Mouse (Mus musculus) lung, adult 18-20 months (tissue): ENCODE measurements around the gene Sugp2.
A peak's percentile ranks its signal among the peaks of the same experiment; 100 is the strongest.

Experiments
- DNase-seq, 2 experiments: peaks; one replicate each; pipeline ENCODE4 v3.0.0; 2022; ENCODE audit warnings: mixed read lengths in 2 of 2

Sugp2 gene

GRCm38 (mm10) chr8:70220911-70221310 is 13.1 kb upstream of the Sugp2 start:
- DNase-seq, result no peak

- DNase-seq, result no peak
These were observed 12.0 kb upstream of the Sugp2 start for GRCm38 (mm10) chr8:70222041-70222440.

DNA sequence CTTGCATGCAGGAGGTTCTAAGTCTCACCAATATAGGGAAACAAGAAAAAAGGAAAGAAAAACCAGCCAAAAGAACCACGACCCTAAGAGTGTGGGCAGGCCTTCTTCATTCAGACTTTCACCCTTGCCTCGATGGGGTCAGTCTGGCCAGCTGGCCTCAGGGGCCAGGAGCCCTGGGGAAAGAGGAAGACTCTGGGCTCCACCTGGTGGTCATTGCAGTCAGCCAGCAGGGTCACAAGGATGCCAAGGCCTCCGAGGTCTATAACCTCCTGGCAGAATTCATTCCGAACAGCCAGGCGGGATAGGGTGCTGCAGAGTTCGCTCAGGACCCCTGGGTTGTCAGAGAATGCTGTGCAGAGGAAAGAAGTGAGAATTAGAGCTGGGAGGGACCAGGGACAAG is 10.7 kb upstream of the Sugp2 start:
- peak; percentile 33 to 57 for DNase-seq

GRCm38 (mm10) chr8:70227997-70228396 is 6.0 kb upstream of the Sugp2 start:
- no peak for DNase-seq

DNA sequence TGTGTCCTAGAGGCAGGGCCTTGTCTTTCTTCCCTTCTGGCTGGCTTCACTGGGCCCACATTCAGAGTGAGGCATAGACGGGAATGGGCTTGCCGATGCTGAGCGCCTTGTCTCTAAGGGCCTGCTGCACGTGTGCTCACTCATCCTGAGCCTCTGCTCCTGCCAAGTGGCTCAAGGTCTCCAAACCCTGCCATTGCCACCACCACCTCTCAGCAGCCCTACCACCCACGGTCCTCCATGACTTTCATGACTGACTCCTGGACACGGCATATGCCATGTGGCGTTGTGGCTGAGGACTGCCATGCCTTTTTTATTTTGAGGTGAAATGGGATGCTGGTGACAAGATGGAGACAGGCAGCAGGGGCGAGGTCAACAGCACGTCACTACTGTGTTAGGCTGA is 3.2 kb upstream of the Sugp2 start:
- DNase-seq, result no peak

- no peak for DNase-seq
These were observed 420 bp upstream of the Sugp2 start for GRCm38 (mm10) chr8:70233606-70234005.

- DNase-seq, result no peak
These were observed 729 bp downstream of the Sugp2 start for GRCm38 (mm10) chr8:70234781-70235128.

- no peak for DNase-seq
These were observed 3.8 kb downstream of the Sugp2 start for GRCm38 (mm10) chr8:70237842-70238241.

- peak in 1 of 2 experiments; percentile 18 for DNase-seq
These were observed 6.6 kb downstream of the Sugp2 start for GRCm38 (mm10) chr8:70240642-70241041.

DNA sequence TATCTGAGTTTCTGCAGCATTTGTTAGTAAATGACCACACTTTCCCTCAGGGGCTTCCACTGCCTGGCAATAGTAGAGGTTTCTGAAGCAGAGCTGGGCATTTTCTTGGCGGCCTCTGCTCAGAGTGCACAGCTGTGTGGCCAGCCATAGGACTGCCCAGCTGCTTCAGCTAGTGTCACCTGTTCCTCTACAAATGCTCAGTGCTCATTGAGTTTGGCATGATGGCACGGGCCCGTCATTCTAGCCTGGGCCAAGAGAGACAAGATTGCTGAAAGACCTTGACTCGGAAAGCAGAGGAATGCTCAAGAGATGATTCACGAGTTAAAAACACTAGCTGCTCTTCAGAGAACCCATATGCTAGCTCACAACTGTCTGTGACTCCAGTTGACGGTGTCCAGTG is 12.6 kb downstream of the Sugp2 start:
- DNase-seq, result no peak

DNA sequence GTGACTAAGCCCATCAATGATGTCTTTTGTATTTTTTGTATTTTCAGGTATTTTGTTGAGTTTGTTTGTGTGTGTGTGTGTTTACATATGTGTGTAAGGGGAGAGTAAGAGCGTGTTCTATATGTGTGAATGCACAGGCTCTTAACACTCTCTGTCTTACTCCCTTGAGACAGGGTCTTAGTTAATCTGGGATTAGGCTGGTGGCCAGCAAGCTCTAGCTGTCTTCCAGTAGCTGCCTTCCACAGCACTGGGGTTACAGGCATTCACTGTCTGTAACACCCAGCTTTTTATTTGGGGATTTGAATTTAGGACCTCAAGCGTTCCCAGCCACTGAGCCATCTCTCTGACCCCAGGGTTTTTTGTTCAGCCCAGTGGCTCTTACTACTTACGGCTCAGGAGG is 13.8 kb downstream of the Sugp2 start:
- DNase-seq, result no peak

- no peak for DNase-seq
These were observed 20.6 kb downstream of the Sugp2 start for GRCm38 (mm10) chr8:70254628-70255027.

DNA sequence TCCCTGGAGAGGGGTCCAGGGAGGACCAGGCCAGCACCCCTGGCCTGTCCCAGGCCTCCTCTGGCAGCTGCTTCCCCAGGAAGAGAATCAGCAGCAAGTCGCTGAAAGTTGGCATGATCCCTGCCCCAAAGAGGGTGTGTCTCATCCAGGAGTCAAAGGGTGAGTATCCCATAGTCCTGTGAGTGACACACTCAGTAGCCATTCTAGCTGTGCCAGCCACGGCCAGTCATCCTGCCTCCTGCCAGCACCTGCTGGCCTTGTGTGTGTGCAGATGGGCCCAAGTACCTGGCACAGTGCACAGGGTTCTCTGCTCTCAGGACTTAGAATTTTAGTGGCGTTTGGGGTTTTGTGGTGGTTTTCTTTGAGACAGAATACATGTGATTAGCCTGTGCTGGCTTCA is 23.4 kb downstream of the Sugp2 start:
- no peak for DNase-seq

GRCm38 (mm10) chr8:70258600-70258999 is 24.6 kb downstream of the Sugp2 start:
- DNase-seq, result peak in 1 of 2 experiments; percentile 34

GRCm38 (mm10) chr8:70259043-70259442 is 25.0 kb downstream of the Sugp2 start:
- DNase-seq, result no peak

DNA sequence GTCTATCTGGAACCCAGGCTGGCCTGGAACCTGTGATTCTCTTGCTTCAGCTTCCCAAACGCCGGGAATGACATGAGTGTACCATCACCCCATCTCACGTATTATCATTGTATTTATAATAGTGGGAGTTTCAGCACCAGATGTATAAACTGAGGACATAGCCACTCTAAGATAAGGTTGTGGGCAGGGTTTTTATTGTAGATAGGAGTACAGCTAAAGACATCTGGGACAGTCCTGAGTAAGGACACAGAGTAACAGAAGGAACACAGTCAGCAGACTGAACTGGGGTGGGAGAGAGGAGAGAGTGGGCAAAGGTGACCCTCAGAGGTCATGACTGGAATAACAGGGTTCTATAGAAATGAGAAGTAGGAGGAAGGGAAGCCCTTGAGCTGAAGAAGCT is 33.6 kb downstream of the Sugp2 start:
- no peak for DNase-seq

DNA sequence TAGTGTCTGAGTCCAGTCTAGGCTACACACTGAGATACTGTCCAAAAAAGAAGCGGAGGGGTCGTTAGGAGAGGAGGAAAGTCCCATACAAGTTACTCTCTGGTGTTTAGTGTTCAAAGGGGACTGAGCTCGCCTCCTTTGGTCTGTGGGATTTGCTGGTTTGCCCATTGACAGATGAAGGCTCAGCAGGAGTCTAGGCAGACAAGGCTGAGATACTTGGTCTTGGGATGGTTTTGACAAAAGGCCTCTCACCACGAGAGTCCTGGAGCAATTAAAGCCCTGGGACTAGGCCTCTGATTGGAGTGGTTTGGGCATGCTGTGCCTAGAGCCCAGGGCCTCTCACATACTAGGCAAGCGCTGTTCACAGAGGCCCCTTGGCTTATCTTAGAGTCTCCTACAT is 34.3 kb downstream of the Sugp2 start:
- DNase-seq, result no peak

GRCm38 (mm10) chr8:70268799-70269565 is 35.0 kb downstream of the Sugp2 start:
- no peak for DNase-seq

DNA sequence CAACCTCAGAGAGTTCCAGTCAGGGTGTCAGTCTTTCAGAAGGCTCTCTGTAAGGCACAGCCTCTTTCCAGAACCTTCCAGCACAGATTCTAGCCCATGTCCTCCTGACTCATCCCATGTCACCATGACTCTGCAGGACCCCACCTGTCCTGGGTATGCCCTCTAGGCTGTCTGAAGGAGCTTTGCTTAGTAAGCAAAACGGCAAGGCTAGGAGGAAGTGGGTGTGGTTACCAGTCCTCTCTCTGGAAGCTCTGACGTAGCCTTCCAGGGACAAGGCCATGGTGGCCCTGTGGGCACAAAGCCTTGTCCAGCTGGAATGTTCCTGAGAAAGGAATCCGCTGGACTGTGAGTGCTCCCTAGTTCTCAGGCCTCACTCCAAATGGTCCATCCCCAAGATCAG is 38.9 kb downstream of the Sugp2 start:
- peak; percentile 40 to 62 for DNase-seq

- DNase-seq, result no peak
These were observed 40.3 kb downstream of the Sugp2 start for GRCm38 (mm10) chr8:70274350-70274749.

- peak; percentile 42 to 71 for DNase-seq
These were observed 42.5 kb downstream of the Sugp2 start for GRCm38 (mm10) chr8:70276476-70276875.

DNA sequence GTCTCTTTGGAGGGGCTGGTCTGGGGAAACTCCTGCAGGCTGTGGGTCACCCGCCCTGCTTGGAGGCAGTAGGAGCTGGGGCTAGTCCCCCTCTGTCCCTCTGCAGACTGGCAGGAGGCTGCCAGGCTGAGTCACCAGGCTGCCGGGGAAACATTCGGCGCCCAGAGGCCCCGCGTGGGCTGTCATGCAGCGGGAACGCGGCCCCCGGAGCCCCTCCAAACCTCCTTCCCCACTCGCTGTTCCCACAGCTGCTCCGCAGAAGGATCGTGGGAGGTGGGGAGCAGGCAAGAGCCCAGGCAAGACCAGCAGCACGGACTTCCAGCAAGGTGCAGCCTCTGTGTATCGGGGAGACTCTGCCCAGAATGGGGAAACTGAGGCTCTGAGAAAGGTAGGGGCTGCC is 44.1 kb downstream of the Sugp2 start:
- no peak for DNase-seq

- no peak for DNase-seq
These were observed 45.2 kb downstream of the Sugp2 start for GRCm38 (mm10) chr8:70279266-70279665.

GRCm38 (mm10) chr8:70281001-70281400 is 47.0 kb downstream of the Sugp2 start:
- DNase-seq, result no peak

DNA sequence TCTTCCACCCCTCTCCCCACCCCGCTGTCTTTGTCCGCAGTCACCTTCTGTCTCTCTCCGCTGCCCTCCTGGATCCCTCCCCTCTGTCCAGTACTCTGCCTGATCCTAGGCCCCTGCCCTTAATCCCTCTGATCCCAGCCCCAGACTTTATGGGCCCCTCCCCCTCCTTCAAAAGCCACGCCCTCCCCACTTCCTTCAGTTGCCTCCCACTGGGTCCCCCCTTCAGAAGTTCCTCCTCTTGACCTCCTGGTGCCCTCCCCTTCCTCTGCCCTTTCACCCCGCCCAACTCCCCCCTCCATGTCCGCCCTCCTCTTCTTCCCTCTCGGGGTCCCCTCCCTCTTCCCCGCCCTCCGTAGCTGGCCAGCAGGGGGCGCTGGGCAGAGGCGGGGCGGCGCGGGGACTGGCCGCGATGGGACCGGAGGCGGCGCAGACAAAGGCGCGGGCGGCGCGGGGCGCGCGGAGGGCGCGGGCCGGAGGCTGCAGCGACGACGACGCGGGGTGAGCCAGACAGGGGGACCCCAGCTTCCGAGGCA is 48.6 kb downstream of the Sugp2 start, which contains the start of gene Homer3:
Homer3 (plus strand) TSS at position 225 of the 533 bp plus-strand sequence.
- peak; percentile 95 to 97 for DNase-seq
